8 mouse cellular contexts compared by ENCODE assay signal in genomic region chr13:21710821-21711525, GRCm38 (mm10). TPM values are rescaled to one million over a fixed set of nuclear protein-coding genes. Genes with fewer than 3 reads are reported as not detected.
DNase-seq lines count a peak whose midpoint lies in the region; ATAC-seq lines count a peak whose summit lies in the region.

No protein-coding gene starts in this region.

- peak overlapping the region; percentile 53 for H3K4me2 ChIP-seq in embryonic facial prominence, embryonic 12.5 days (replicated peaks)
- peak overlapping the region; percentile 59 for H3K4me2 ChIP-seq in limb, embryonic 12.5 days
- H3K4me2 ChIP-seq in midbrain, embryonic 13.5 days (replicated peaks) = peak overlapping the region; percentile 68

- no peaks in the 10 kb centered on the region for H3K36me3 ChIP-seq in embryonic facial prominence, embryonic 12.5 days
- H3K36me3 ChIP-seq in limb, embryonic 12.5 days = no peaks in the 10 kb centered on the region
- no peaks in the 10 kb centered on the region for H3K36me3 ChIP-seq in midbrain, embryonic 13.5 days

- no peak overlapping the region for H3K27ac ChIP-seq in embryonic facial prominence, embryonic 12.5 days
- peak overlapping the region; percentile 23; the same call in 1 of the 2 replicates for H3K27ac ChIP-seq in limb, embryonic 12.5 days
- H3K27ac ChIP-seq in midbrain, embryonic 13.5 days = no peak overlapping the region

- H3K9ac ChIP-seq in embryonic facial prominence, embryonic 12.5 days = peak overlapping the region; percentile 45
- H3K9ac ChIP-seq in limb, embryonic 12.5 days (replicated peaks) = peak overlapping the region; percentile 53
- H3K9ac ChIP-seq in midbrain, embryonic 13.5 days (replicated peaks) = peak overlapping the region; percentile 42

- WGBS in embryonic facial prominence, embryonic 12.5 days = 2% methylated on average over 22 of the region's 22 CpGs
- 2% methylated on average over 22 of the region's 22 CpGs for WGBS in limb, embryonic 12.5 days
- 2% methylated on average over 22 of the region's 22 CpGs for WGBS in midbrain, embryonic 13.5 days

- H3K4me3 ChIP-seq in embryonic facial prominence, embryonic 12.5 days = peak overlapping the region; percentile 43
- H3K4me3 ChIP-seq in limb, embryonic 12.5 days (replicated peaks) = peak overlapping the region; percentile 59
- peak overlapping the region; percentile 44 for H3K4me3 ChIP-seq in midbrain, embryonic 13.5 days (replicated peaks)

- 0 out of 2 replicates have a peak, but pooled peaks have one; percentile 54 for ATAC-seq in embryonic facial prominence, embryonic 12.5 days (ENCODE audit: insufficient number of reproducible peaks, insufficient read depth, low FRiP score, low TSS enrichment)
- peak; percentile 49; the same call in 1 of the 2 replicates for ATAC-seq in limb, embryonic 12.5 days (ENCODE audit: insufficient number of reproducible peaks, insufficient read depth, low FRiP score, low TSS enrichment, low read depth)
- peak; percentile 76 for ATAC-seq in midbrain, embryonic 13.5 days

- no peaks in the 10 kb centered on the region for H3K9me3 ChIP-seq in embryonic facial prominence, embryonic 12.5 days
- H3K9me3 ChIP-seq in limb, embryonic 12.5 days = no peaks in the 10 kb centered on the region
- no peaks in the 10 kb centered on the region for H3K9me3 ChIP-seq in midbrain, embryonic 13.5 days

- no peaks in the 10 kb centered on the region for H3K27me3 ChIP-seq in embryonic facial prominence, embryonic 12.5 days
- no peaks in the 10 kb centered on the region for H3K27me3 ChIP-seq in limb, embryonic 12.5 days
- no peaks in the 10 kb centered on the region for H3K27me3 ChIP-seq in midbrain, embryonic 13.5 days

- H3K4me1 ChIP-seq in embryonic facial prominence, embryonic 12.5 days = peaks cover 7% of the 10 kb centered on the region; the same call in 1 of the 2 replicates
- peaks cover 8% of the 10 kb centered on the region for H3K4me1 ChIP-seq in limb, embryonic 12.5 days (replicated peaks)
- H3K4me1 ChIP-seq in midbrain, embryonic 13.5 days (replicated peaks) = peaks cover 16% of the 10 kb centered on the region

- peak; percentile 69 for DNase-seq in 3134 (ENCODE audit: extremely low read depth, insufficient read length, low spot score)
- peak; percentile 84 for DNase-seq in adrenal gland, postnatal 14 days
- peak; percentile 81 to 92 for DNase-seq in heart, adult 18-20 months
- DNase-seq in kidney, adult 11 months = peak; percentile 55
- DNase-seq in spleen, adult 12 weeks (ENCODE audit: low spot score) = peak; percentile 77

RNA-seq across cellular contexts. Expression of gene Hist1h2bl, which starts 5.0 kb away (rescaled TPM):
- 191 and 254 TPM in 2 replicates for total RNA-seq in adrenal gland, postnatal 14 days (2021)
- 3.1 and 3.6 TPM in 2 replicates for polyA plus RNA-seq in embryonic facial prominence, embryonic 12.5 days (2016; fragmentation: Nextera tagmentation; extraction: Ambion mirVana)
- total RNA-seq in heart, adult 18-20 months (2021) = 10 to 100 TPM in 1 of 2 experiments, 1 to 10 TPM in 1; 7.7 to 11.5 TPM
- 4.6 and 6.2 TPM in 2 replicates for polyA plus RNA-seq in limb, embryonic 12.5 days (2016; fragmentation: Nextera tagmentation; extraction: Ambion mirVana)
- 1.8 TPM in 1 of 2 replicates, not detected in the other for polyA plus RNA-seq in midbrain, embryonic 13.5 days (2015; fragmentation: Nextera tagmentation; extraction: Ambion mirVana)

RNA-seq across cellular contexts. Expression of gene Hist1h2ai, which starts 5.2 kb away (rescaled TPM):
- 129 and 184 TPM in 2 replicates for total RNA-seq in adrenal gland, postnatal 14 days (2021)
- 41.3 and 50.1 TPM in 2 replicates for polyA plus RNA-seq in embryonic facial prominence, embryonic 12.5 days (2016; fragmentation: Nextera tagmentation; extraction: Ambion mirVana)
- total RNA-seq in heart, adult 18-20 months (2021) = 10 to 100 TPM in 1 of 2 experiments, 1 to 10 TPM in 1; 4.0 to 15.4 TPM
- 55.1 and 62.4 TPM in 2 replicates for polyA plus RNA-seq in limb, embryonic 12.5 days (2016; fragmentation: Nextera tagmentation; extraction: Ambion mirVana)
- 12.9 and 37.4 TPM in 2 replicates for polyA plus RNA-seq in midbrain, embryonic 13.5 days (2015; fragmentation: Nextera tagmentation; extraction: Ambion mirVana)

RNA-seq across cellular contexts. Expression of gene Hist1h3h, which starts 6.5 kb away (rescaled TPM):
- total RNA-seq in adrenal gland, postnatal 14 days (2021) = 287 and 324 TPM in 2 replicates
- 17.9 and 30.8 TPM in 2 replicates for polyA plus RNA-seq in embryonic facial prominence, embryonic 12.5 days (2016; fragmentation: Nextera tagmentation; extraction: Ambion mirVana)
- 10 to 100 TPM; 11.0 to 14.3 TPM for total RNA-seq in heart, adult 18-20 months (2021)
- polyA plus RNA-seq in limb, embryonic 12.5 days (2016; fragmentation: Nextera tagmentation; extraction: Ambion mirVana) = 16.0 and 36.8 TPM in 2 replicates
- polyA plus RNA-seq in midbrain, embryonic 13.5 days (2015; fragmentation: Nextera tagmentation; extraction: Ambion mirVana) = 10.8 and 11.5 TPM in 2 replicates

RNA-seq across cellular contexts. Expression of gene Hist1h2bm, which starts 10.9 kb away (rescaled TPM):
- total RNA-seq in adrenal gland, postnatal 14 days (2021) = 57.9 and 74.0 TPM in 2 replicates
- polyA plus RNA-seq in embryonic facial prominence, embryonic 12.5 days (2016; fragmentation: Nextera tagmentation; extraction: Ambion mirVana) = 8.3 and 8.9 TPM in 2 replicates
- 1 to 10 TPM; 2.0 to 3.6 TPM for total RNA-seq in heart, adult 18-20 months (2021)
- polyA plus RNA-seq in limb, embryonic 12.5 days (2016; fragmentation: Nextera tagmentation; extraction: Ambion mirVana) = 8.4 and 8.9 TPM in 2 replicates
- polyA plus RNA-seq in midbrain, embryonic 13.5 days (2015; fragmentation: Nextera tagmentation; extraction: Ambion mirVana) = 3.7 and 4.2 TPM in 2 replicates

RNA-seq across cellular contexts. Expression of gene Olfr1359, which starts 13.1 kb away (rescaled TPM):
- not detected in 2 replicates for total RNA-seq in adrenal gland, postnatal 14 days (2021)
- not detected in 2 replicates for polyA plus RNA-seq in embryonic facial prominence, embryonic 12.5 days (2016; fragmentation: Nextera tagmentation; extraction: Ambion mirVana)
- total RNA-seq in heart, adult 18-20 months (2021) = not detected
- not detected in 2 replicates for polyA plus RNA-seq in limb, embryonic 12.5 days (2016; fragmentation: Nextera tagmentation; extraction: Ambion mirVana)
- polyA plus RNA-seq in midbrain, embryonic 13.5 days (2015; fragmentation: Nextera tagmentation; extraction: Ambion mirVana) = not detected in 2 replicates
